Mouse (Mus musculus): ENCODE measurements around the gene Rasal1. TPM values are rescaled to one million over a fixed set of nuclear protein-coding genes. Genes with fewer than 3 reads are reported as not detected.
A peak's percentile ranks its signal among the peaks of the same experiment; 100 is the strongest.

Gene Rasal1
- polyA plus RNA-seq, 1 experiment from 2014 or later: 0.24 TPM

GRCm38 (mm10) chr5:120610906-120611305, 37.7 kb upstream of the Rasal1 start:
- H3K36me3 ChIP-seq: peaks cover 10% of the 10 kb centered on the region
- peak overlapping the region; percentile 73 for H3K4me2 ChIP-seq
- no peaks in the 10 kb centered on the region for H3K27me3 ChIP-seq (replicated peaks)
- no peak overlapping the region for H3K9ac ChIP-seq (replicated peaks)
- peak overlapping the region; percentile 81; the same call in 1 of the 2 replicates for H3K4me3 ChIP-seq (replicated peaks)
- ATAC-seq (ENCODE audit: low FRiP score): no peak
- peaks cover 43% of the 10 kb centered on the region for H3K4me1 ChIP-seq
- no peaks in the 10 kb centered on the region for H3K9me3 ChIP-seq (replicated peaks)
- 94% methylated on average over 5 of the region's 5 CpGs for WGBS
- H3K27ac ChIP-seq (replicated peaks): no peak overlapping the region

- Histone ChIP-seq H3K9ac (replicated peaks) (peak overlapping the region; percentile 77), H3K4me3 (replicated peaks) (peak overlapping the region; percentile 81), H3K27ac (replicated peaks) (peak overlapping the region; percentile 93), H3K27me3 (replicated peaks) (no peaks in the 10 kb centered on the region), H3K36me3 (peaks cover 15% of the 10 kb centered on the region), H3K4me2 (peak overlapping the region; percentile 73), H3K9me3 (replicated peaks) (no peaks in the 10 kb centered on the region), H3K4me1 (peaks cover 43% of the 10 kb centered on the region)
- ATAC-seq (ENCODE audit: low FRiP score): no peak
- 48% methylated on average over 8 of the region's 8 CpGs for WGBS
These were observed 37.2 kb upstream of the Rasal1 start for GRCm38 (mm10) chr5:120611416-120611815.

DNA sequence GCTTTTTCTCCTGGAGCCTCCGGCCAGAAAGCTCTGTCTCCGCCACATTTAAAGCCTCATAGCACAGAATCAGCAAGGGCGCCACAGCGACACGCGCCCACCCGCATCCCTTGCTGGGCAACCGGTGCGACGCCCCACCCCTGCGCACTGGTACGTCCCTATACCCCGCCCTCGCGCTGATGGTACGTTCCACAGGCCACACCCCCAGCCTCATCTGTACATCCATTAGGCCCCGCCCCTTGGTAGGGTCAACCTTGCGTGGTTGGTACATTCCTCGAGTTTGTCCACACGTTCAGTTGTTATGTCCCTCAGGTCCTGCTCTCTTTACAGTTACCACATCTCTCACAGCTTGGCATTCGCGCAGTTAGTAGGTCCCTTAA, 36.2 kb upstream of the Rasal1 start, which contains the start of the genes Rita1 and Ddx54:
TSS of gene Rita1 (minus strand) at position 148 of the 380 bp plus-strand sequence.
TSS of gene Ddx54 (plus strand) at position 298 of the 380 bp plus-strand sequence.
- WGBS: 3% methylated on average over 22 of the region's 22 CpGs
- peak within 1 kb of the TSS; percentile 73 for H3K4me2 ChIP-seq
- H3K4me1 ChIP-seq: peaks cover 43% of the 10 kb centered on the region
- H3K9ac ChIP-seq (replicated peaks): peak within 1 kb of the TSS; percentile 77
- peaks cover 24% of the 10 kb centered on the region for H3K36me3 ChIP-seq
- ATAC-seq (ENCODE audit: low FRiP score): peak; percentile 89
- peak within 1 kb of the TSS; percentile 93 for H3K27ac ChIP-seq (replicated peaks)
- no peaks in the 10 kb centered on the region for H3K9me3 ChIP-seq (replicated peaks)
- no peaks in the 10 kb centered on the region for H3K27me3 ChIP-seq (replicated peaks)
- H3K4me3 ChIP-seq (replicated peaks): peak within 1 kb of the TSS; percentile 81

GRCm38 (mm10) chr5:120612822-120613604, 35.6 kb upstream of the Rasal1 start:
- Histone ChIP-seq H3K36me3 (peaks cover 29% of the 10 kb centered on the region), H3K9ac (replicated peaks) (peak overlapping the region; percentile 77), H3K4me1 (peaks cover 43% of the 10 kb centered on the region), H3K27me3 (replicated peaks) (no peaks in the 10 kb centered on the region), H3K4me2 (peak overlapping the region; percentile 73), H3K9me3 (replicated peaks) (no peaks in the 10 kb centered on the region), H3K4me3 (replicated peaks) (peak overlapping the region; percentile 81), H3K27ac (replicated peaks) (peak overlapping the region; percentile 93)
- peak; percentile 95 for ATAC-seq (ENCODE audit: low FRiP score)
- WGBS: under 1% methylated on average over 69 of the region's 69 CpGs

DNA sequence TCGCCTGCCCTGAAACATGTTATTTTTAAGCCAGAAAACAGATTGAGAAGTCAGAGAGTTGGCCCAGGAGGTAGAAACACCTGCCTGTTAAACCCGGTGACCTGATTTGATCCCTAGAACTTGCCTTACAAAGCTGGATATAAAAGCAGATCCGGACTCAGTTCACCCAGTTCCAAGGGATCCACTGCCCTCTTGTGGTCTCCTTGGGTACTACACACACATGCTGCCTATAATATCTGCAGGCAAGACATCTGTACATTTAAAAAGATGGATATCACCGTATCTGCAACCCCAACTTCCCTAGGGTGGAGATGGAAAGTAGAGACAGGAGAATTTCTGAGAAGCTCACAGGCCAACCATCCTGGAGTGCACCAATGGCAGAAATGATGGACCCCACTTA, 32.7 kb upstream of the Rasal1 start:
- Histone ChIP-seq H3K9ac (replicated peaks) (no peak overlapping the region), H3K4me3 (replicated peaks) (no peak overlapping the region), H3K27ac (replicated peaks) (no peak overlapping the region), H3K9me3 (replicated peaks) (no peaks in the 10 kb centered on the region), H3K4me1 (peaks cover 25% of the 10 kb centered on the region), H3K27me3 (replicated peaks) (no peaks in the 10 kb centered on the region), H3K4me2 (no peak overlapping the region), H3K36me3 (peaks cover 54% of the 10 kb centered on the region)
- 99% methylated on average over 4 of the region's 4 CpGs for WGBS
- no peak for ATAC-seq (ENCODE audit: low FRiP score)

- Histone ChIP-seq H3K4me2 (no peak overlapping the region), H3K4me3 (replicated peaks) (no peak overlapping the region), H3K9me3 (replicated peaks) (no peaks in the 10 kb centered on the region), H3K27ac (replicated peaks) (no peak overlapping the region), H3K36me3 (peaks cover 70% of the 10 kb centered on the region), H3K4me1 (peaks cover 21% of the 10 kb centered on the region), H3K27me3 (replicated peaks) (no peaks in the 10 kb centered on the region), H3K9ac (replicated peaks) (no peak overlapping the region)
- WGBS: 90% methylated on average over 12 of the region's 12 CpGs
- no peak for ATAC-seq (ENCODE audit: low FRiP score)
These were observed 29.8 kb upstream of the Rasal1 start for GRCm38 (mm10) chr5:120618778-120619177.

DNA sequence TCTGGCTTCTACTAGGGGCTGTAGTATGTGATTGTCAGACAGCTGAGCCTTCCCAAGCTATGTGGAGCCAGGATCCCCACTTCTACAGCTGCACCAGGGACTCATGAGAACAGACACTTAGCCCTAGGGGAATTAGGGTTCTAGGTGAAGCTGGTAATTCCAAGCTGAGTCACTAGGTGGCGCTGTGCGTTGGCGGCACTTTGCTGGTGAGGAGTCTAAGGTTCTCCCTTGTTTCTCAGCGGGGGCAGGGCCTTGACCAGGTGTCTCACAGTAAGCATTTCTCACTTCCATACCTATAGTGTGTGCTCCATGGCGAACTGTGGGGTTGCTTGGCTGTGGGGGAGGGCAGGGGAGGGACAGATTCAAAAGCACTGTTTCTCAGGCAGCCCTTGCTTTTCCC, 29.4 kb upstream of the Rasal1 start:
- H3K27ac ChIP-seq (replicated peaks): no peak overlapping the region
- H3K4me1 ChIP-seq: peaks cover 17% of the 10 kb centered on the region
- no peak overlapping the region for H3K4me2 ChIP-seq
- 18% methylated on average over 5 of the region's 5 CpGs for WGBS
- no peaks in the 10 kb centered on the region for H3K9me3 ChIP-seq (replicated peaks)
- H3K9ac ChIP-seq (replicated peaks): no peak overlapping the region
- H3K36me3 ChIP-seq: peaks cover 74% of the 10 kb centered on the region
- H3K4me3 ChIP-seq (replicated peaks): no peak overlapping the region
- no peak for ATAC-seq (ENCODE audit: low FRiP score)
- no peaks in the 10 kb centered on the region for H3K27me3 ChIP-seq (replicated peaks)

DNA sequence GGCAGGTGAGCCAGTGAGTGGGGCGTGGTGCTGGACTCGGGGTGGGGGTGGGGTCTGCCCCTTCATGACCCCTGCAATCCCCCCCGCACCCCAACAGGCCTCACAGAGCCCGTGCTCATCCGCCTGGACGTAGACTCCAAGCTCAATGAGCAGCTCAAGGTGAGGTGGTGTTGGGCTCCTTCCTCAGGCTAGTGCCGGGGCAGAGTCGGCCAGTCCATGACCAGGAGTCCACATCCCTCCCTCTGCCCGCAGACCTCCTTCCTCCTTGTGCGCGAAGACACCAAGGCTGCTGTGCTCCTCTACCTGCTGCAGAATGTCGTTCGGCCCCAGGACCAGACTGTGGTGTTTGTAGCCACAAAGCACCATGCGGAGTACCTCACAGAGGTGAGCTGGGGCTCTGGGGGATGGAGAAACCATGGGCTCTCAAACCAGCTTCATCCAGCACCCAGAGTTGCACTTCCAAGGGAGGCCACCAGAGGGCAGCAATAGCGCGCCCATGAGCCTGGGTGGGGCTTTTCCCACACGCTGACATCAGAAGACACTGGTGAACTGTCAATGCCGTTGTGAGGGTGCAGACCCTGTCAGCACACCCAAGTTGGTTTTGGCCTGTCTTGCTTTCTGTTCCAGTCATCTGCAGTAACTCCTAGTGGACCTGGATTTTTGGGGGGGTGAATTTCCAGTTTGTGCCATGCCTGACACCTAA, 28.1 kb upstream of the Rasal1 start:
- peaks cover 80% of the 10 kb centered on the region for H3K36me3 ChIP-seq
- ATAC-seq (ENCODE audit: low FRiP score): peak; percentile 37; the same call in 1 of the 2 replicates
- no peak overlapping the region for H3K4me3 ChIP-seq (replicated peaks)
- H3K27me3 ChIP-seq (replicated peaks): no peaks in the 10 kb centered on the region
- H3K27ac ChIP-seq (replicated peaks): no peak overlapping the region
- H3K9ac ChIP-seq (replicated peaks): no peak overlapping the region
- no peaks in the 10 kb centered on the region for H3K9me3 ChIP-seq (replicated peaks)
- peaks cover 9% of the 10 kb centered on the region for H3K4me1 ChIP-seq
- H3K4me2 ChIP-seq: no peak overlapping the region
- 72% methylated on average over 18 of the region's 18 CpGs for WGBS

DNA sequence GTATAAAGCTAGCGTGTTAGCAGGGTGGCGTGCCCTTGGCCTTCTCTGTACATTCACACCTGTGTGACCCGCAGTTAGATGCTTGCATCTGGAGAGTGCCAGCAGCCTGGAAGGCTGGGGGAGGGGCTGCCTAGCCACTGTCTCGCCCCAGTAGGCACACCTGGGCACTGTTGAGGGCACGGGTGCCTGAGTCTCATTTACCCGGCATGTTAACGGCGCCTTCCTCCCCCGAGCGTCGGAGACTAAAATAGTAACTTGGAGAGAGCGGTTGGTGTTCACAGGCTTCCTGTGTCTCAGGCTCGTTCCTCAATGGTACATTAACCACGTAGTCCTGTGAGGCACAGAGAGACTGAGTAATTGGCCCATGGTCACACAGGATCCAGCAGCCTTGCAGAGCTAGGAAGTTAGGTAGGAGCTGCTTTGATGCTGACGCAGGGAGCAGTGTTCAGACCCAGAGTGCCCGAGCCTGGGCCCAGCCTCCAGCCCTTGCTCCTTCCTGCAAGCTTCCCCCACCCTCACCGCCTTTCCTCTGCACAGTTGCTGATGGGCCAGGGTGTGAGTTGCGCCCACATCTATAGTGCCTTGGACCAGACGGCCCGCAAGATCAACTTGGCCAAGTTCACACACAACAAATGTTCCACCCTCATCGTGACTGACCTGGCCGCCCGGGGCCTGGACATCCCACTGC, 27.4 kb upstream of the Rasal1 start:
- H3K9me3 ChIP-seq (replicated peaks): no peaks in the 10 kb centered on the region
- ATAC-seq (ENCODE audit: low FRiP score): no peak
- H3K9ac ChIP-seq (replicated peaks): no peak overlapping the region
- H3K27ac ChIP-seq (replicated peaks): no peak overlapping the region
- no peak overlapping the region for H3K4me2 ChIP-seq
- peaks cover 9% of the 10 kb centered on the region for H3K4me1 ChIP-seq
- peaks cover 80% of the 10 kb centered on the region for H3K36me3 ChIP-seq
- WGBS: 90% methylated on average over 23 of the region's 23 CpGs
- H3K4me3 ChIP-seq (replicated peaks): no peak overlapping the region
- no peaks in the 10 kb centered on the region for H3K27me3 ChIP-seq (replicated peaks)

GRCm38 (mm10) chr5:120621846-120622197, 26.8 kb upstream of the Rasal1 start:
- no peak for ATAC-seq (ENCODE audit: low FRiP score)
- no peak overlapping the region for H3K4me3 ChIP-seq (replicated peaks)
- H3K9ac ChIP-seq (replicated peaks): no peak overlapping the region
- no peaks in the 10 kb centered on the region for H3K9me3 ChIP-seq (replicated peaks)
- peaks cover 9% of the 10 kb centered on the region for H3K4me1 ChIP-seq
- 86% methylated on average over 10 of the region's 10 CpGs for WGBS
- no peaks in the 10 kb centered on the region for H3K27me3 ChIP-seq (replicated peaks)
- H3K36me3 ChIP-seq: peaks cover 78% of the 10 kb centered on the region
- no peak overlapping the region for H3K4me2 ChIP-seq
- H3K27ac ChIP-seq (replicated peaks): no peak overlapping the region

GRCm38 (mm10) chr5:120622198-120622851, 26.3 kb upstream of the Rasal1 start:
- Histone ChIP-seq H3K4me3 (replicated peaks) (no peak overlapping the region), H3K36me3 (peaks cover 78% of the 10 kb centered on the region), H3K9me3 (replicated peaks) (no peaks in the 10 kb centered on the region), H3K4me2 (no peak overlapping the region), H3K27me3 (replicated peaks) (no peaks in the 10 kb centered on the region), H3K4me1 (peaks cover 9% of the 10 kb centered on the region), H3K9ac (replicated peaks) (no peak overlapping the region), H3K27ac (replicated peaks) (no peak overlapping the region)
- 65% methylated on average over 5 of the region's 5 CpGs for WGBS
- no peak for ATAC-seq (ENCODE audit: low FRiP score)

All from neural tube, embryonic 15.5 days (tissue).